Mouse (Mus musculus): ENCODE measurements around the gene Adam19.

Adam19 gene

DNA sequence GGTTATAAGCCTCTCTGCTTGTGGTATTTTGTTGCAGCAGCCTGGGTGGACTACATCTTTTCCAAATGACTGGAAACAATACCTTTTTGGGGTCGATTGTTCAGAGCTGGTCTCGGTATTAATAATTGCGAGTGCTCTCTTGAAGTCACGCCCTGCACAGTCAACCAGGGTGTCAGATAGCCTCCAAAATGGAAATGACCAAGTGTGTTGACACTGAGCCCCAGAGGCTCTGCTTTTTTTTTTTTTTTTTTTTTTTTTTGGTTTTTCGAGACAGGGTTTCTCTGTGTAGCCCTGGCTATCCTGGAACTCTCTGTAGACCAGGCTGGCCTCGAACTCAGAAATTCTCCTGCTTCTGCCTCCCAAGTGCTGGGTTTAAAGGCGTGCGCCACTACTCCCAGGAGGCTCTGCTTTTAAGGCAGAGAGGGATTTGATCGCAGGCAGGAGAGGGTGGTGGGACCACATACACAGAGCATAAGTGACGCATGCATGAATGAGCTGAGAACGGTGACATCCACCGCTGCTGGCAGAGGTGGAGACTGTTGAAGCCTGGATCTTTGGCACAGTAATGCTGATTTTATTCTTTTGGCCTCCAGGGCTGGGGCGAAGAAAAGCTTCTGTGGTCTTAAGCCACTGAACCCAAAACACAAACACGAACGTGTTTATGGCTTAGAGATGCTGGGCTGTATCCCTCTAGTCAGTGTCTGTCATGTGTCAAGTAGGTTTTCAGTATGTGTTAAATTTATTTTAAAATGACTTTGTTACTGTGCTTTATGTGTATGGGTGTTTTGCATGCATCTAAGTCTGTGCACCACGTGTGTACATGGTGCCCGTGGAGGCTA is 18.3 kb downstream of the Adam19 start:
- DNase-seq = no peak

DNA sequence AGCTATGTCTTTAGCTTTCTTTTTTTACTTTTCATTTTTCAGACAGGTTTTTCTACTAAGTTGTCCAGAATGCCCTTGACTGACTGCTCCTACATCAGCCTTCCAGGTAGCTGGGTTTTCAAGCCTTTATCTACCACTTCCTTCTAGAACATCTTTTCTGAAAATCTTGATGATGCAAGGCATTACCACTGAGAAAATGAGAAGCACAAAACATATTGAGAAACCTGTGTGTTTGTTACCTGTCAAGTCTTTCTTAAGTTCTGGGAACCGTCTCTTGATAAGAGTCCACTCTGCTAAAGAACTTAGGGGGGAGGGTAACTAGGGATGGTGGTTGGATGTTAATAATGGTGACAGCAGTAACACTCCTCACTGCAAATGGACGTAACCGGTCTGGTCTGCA is 19.7 kb downstream of the Adam19 start:
- DNase-seq = no peak

DNA sequence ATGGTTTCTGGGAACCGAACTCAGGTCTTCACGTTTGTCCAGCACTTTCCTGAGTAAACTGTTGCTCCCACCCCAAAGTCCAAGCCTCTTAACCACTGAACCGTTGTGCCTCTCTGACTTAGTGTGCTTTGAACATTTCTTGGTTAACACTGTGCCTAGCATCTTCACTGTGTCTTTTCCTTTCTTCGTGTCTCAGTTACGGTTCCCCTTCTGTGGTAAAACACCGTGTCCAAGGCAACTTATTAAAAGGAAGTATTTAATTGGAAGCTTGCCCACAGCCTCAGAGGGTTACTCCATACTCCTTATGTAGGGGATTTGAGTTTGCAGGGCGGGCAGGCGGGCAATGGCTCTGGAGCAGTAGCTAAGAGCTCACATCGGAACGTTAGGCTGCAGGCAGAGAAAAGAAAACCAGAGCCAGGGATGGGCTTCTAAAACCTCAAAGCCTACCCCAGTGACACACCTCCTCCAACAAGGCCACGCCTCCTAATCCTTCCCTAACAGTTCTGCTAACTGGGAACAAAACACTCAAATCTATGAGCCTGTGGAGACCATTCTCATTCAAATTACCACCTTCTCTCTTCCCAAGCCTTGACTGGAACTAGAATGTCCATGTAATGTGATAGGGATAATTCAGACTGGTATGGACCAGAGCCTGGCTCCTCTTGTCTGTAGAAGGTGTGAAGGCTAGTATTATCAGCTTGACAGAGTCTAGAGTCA is 20.8 kb downstream of the Adam19 start:
- DNase-seq = no peak

DNA sequence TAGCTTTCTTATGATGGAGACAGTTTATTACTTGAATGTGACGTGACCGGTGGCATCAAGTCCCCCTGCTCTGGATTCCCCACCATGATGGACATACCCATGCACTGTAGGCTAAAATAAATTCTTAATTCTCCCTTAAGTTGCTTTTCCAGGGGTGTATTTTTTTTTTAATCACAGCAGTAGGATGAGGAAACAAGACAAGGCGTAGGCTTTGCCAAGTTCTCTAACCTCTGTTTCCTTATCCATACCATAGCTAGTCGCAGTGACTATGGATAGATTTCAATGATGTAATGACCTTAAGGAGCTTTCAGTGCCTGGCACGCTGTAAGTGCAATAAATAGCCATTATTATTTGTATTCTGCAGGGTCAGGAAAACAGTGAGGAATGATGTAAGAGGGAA is 21.5 kb downstream of the Adam19 start:
- no peak for DNase-seq

DNA sequence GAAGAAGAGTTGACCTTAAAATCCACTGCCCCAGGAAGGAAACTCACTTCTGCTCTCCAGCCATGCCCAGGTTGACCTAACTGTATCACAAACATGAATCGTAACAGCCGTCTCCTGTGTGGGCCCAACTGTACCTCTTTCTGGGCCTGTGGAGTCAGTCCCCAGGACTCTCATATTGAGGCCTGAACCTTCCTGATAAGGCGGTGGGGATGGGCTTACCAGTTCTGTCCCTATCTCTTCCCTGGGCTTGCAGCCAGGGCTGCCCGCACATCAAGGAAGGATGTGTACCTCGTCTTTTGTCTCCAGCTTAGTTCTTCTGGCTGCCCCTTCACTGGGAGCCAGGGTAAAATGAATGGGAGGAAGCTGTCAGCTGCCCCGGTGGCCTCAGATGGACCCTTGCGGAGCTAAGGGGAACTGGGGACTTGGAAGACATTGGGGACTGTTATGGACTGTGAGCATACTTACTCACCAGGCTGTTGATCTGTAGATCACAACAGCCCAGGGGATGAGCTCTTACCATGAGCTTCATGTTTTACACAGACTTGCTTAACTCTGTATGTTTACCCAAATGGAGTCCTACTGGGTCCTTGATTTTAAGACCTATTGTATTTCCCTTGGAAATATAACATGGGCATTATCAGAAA is 22.1 kb downstream of the Adam19 start:
- DNase-seq = peak; percentile 46 to 74

DNA sequence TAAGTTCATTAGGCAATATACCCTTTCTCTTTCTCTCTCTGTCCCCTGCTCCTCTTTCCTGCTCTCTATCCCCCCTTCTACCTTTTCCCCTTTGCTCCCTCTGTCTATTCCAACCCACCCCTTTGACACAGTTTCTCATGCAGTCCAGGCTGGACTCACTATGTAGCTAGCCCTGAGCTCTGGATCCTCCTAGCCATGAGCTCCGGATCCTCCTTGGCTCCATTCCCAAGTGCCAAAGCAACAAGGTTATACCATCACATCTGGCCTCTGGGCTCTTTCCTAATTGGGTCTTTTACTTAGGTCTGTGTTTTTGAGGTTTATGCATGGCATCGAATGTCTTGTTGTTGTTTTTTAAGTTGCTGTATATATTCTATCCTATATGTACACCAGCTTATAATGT is 25.3 kb downstream of the Adam19 start:
- no peak for DNase-seq

DNA sequence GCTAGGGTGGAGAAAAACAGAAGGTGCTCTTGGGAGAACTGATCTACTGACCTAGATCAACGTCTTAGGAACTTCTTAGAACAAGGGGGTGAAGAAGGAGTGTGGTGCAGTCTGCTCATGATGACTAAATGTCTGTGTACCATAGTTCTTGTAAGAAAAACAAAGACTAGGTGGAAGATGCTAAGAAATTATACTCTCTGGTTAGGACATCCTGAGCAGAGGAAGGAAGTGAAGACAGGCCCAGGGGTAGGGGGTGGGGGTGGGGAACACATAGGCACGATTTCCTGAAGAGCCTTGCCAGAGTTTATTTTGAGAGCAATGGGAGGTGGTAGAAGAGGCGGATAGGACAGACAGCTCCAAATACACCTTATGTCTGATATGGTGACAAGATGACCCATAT is 27.6 kb downstream of the Adam19 start:
- DNase-seq = no peak

DNA sequence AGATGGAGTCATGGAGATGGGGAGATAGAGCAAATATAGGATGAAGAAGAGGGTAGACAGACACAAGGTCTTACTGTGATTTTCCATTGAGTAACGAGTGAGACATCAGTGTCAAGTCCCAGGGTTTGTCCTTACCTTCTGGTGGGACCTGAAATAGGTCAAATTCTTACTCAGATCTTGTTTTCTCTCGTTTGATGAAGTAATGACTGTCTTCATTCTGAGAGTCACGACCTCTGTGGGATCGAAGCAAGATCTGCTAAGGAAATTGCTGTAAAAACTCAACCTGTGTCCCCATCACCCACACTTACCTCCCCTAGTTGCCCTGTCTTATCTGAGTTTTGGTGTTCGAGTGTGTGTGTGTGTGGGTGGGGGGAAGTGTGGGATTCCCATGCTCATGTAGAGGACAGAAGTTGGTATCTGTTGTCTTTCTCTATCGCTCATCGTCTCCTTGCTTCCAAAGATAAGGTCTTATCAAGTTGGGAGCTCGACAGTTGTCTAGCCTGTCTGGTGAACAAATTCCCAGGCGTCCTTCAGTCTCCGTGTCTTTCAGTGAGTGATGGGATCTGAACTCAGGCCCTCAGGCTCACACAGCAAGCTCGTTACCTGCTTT is 28.1 kb downstream of the Adam19 start:
- no peak for DNase-seq

DNA sequence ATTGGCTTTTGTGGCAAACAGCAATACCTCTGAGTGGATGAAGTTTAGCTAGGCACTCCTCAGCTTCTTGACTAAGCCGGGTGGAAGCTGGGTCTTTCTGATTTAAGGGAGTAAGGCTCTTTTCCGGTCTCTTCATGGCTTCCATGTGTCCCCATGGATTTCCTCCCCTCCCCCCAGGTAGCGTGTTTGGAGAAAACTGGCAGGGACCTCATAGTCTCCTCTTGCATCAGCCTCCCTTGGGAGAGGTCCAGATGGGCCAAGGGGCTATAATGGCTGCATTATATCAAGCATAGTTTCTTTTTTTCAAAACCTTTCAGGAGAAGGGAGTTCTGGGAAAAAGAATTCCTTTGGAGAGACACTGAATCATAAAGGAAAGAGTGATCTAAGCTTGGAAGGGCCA is 28.8 kb downstream of the Adam19 start:
- DNase-seq = peak; percentile 38 to 55

DNA sequence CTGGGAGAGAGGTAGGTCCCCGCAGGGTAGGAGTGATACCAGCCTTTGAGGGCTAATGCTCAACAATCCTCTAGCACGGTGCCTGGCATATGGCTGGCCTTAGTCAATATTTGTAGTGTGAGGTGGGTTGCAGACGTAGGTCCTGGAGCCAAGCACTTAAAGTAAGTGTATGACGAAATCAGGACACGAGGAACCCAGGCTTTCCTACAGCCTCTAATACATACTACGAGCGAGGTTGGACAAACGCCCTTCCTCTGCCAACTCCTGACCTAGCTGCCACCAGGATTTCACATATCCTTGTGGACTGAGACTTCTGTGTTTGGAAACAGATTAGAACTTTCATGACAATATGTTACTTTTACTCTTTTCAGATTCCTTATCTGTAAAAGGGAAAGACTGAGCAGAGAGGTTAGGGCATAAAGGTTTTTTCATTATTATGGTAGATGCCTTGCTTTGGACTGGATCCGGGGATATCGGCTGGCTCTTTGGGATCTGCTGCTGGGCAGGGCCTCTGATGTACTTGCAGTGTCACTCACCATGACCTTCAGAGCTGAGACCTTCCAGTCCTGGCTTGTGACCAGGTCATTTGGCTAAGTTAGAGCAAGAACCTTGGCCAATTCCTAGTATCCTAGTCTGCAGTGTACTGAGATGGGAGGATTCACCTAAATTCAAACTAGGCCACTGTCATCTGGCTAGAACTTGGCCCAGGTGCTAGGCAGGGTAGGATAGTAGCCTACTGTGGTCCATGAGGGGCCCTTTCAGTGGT is 29.8 kb downstream of the Adam19 start:
- DNase-seq = no peak

DNA sequence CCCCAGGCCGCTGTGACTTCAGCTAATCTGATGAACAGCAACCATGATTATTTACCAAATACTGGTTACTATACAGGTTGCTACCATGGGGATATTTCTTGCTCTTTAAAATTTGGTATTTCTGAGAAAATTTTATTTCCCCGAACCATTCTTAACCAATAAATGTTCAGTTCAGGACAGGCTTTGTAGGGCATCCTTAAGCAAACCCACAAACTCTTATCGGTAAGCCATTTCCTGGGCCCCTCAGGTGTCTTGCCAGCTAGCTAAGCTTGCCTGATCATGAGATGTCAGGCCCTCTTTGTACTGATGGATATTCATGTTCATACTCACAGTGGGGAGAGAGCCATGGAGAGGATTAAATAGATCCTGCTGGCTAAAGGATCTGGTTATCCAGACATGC is 30.7 kb downstream of the Adam19 start:
- no peak for DNase-seq

DNA sequence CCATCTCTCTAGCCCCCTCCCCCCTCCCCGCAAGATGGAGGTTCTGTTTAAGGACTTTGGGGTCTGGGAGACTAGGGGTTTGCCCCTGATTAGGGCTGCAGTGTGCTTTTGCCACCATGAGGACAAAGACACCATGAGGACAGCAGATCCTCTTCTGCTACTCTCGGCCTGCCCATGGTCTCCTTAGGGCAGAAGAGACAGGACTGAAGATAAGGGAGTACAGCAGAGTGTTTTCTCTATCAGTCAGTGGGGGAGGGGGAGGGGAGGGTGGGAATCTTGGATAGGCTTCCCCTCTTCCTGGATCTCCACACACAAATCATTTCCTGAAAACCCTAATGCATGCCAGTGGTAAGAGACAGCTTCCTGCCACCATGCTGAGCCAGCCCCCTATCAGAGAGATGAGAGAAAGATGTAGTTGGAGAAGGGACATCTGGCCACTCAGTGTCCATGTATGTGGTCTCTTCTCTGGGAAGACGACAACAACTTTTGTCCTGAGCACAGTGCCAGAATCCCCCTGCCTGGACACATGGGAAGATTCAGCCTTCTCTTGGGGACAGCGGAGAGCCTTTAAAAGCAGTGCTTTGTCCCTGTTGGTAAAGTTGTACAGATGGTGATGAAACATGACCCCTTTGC is 33.4 kb downstream of the Adam19 start:
- DNase-seq = no peak

DNA sequence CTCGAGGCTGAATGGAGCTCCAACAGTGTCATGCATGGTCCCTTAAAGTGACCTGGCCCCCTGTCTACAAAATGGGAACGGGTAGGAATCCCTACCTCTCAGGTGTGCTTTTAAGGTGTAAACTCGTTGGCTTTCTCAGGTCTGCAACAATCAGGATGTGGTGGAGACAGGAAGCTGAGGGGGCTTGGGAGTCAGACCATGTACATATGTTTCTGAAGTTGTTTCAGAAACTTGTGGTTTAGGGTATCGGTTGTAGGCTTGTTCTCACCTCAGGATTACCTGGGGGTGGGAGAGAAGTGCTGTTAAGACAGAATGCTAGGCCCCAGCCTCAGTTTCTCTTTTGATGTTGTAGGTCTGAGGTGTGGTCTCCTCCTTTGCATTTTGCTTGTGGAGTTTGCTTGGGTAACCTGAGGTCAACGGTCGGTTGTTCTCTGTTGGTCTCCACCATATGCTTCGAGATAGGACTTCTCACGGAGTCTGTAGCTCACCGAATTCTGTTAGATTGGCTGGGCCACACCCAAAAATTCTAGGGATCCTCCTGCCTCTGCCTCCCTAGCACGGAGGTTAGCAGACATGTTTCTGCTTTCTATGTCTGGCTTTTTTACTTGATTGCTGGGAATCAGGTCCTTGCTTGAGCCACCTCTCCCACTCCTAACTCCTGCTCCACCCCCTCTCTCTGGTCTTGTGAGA is 34.4 kb downstream of the Adam19 start:
- DNase-seq = no peak

DNA sequence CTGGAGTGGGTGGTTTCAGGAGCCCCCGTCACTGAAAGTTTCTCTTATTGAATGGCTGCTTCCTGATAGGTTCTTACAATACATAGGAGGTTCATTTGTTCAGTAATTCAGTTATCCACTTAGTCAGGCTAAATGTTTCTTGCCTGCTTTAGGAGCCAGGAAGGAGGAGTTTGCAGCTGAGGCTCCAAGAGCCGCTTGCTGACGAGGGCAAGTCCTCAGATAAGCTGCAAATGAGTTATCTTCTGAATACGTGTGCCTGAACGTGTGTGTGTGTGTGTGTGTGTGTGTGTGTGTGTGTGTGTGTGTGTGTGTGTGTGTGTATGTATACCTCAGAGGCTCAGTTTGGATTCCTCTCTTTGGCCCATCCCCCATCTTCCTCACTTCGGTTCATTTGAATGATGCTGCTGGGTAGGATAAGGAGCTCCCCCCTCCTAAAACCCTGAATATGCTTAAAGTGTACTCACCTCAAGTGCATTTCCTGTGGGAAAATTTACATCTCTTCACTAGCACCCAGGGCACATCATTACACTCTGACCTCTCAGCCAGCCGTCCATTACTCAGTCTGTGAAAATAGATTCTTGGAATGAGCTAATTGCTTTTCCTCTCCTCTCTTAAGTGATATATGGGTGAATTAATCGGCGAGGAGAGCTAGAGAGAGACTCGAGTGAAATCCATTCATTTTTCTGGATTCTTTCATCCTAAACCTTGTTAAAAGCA is 35.3 kb downstream of the Adam19 start:
- DNase-seq = no peak

DNA sequence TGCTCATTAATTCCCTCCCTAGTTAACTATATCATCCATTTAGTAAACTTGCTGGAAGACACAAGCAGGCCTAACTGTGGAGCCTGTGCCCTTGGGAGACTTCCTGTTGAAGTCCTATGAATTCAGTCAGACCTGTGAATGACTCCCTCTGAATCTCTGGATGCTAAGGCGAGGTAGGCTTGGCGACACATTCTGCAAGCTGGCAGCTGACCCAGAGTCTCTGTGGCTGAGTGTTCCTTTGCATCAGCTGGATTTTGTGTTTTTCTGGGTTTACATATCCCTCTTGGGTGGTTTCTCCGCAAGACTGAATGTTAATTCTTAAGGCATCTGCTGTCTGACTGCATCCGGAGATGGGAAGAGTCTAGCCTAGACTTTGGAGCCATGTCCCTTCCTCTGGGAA is 36.3 kb downstream of the Adam19 start:
- DNase-seq = no peak

DNA sequence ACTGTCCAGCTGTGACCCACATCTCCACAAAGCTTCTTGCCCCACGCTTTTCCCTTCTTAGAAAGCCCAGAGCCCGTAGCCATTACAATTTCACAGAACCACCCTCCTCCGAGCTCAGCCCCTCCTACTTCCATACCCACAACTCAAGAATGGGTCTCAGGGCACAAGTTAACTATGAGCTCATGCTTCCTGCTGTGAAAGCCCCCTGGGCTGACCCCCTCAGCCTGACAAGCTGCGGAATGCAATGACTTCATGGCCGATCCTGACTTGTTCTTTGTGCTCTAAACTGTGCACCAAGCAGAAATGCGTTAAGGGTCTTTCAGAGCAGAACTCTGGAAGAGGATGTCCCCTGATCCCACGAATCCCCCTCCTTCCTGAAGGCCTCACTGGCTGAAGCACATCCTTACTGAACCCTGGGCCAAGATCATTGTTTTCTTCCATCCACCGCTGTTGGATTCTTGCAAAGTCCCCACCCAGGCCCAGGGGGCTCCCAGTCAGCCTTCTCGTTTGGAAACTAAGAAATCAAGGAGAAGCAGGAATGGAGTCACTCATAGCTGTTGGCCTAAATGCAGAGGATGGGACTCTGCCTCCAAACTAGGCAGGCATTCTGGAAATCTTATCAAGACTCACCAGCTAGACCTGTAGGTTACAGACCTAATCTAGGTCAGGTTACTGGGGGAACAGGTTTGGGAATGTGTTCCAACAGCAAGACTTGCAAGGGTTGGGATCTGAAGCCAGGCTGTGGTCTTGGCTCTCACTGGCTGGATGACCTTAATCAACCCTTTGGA is 39.9 kb downstream of the Adam19 start:
- DNase-seq = no peak

DNA sequence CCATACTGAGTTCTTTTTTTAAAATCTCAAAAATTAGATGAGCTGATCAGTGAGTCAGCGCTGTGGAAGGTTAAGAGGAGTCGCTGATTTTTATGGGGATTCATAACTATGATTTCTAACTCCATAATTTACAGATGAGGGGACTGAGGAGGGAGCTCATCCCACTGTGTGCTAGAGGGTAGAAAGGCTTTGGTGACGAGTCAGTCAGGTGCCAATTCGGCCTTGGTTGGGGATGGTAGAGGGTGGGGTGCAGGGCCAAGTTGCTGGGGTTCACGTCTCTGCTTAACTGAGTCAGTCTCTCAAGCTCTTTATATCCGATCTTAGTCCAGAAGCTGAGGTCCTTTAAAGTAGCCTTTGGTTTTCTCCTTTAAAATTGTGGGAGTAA is 40.5 kb downstream of the Adam19 start:
- no peak for DNase-seq

DNA sequence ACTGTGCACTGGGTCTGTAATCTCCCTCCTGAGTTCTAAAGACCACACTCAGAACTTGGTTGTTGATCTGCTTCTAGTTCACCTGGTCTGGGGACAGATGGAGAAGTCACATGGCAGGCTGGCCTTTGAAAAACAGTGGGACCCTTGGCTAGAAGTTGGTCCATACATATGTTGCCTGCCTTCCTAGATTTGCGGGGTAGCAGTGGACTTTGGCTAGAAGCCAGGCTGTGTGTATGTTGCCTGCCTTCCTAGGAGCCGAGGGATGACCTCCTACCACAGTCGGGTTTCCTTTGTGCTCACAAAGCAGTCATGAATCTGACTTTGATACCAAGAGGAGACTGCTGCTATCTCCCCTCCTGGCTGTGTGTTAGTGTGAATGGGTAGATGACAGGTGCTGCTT is 41.3 kb downstream of the Adam19 start:
- DNase-seq = no peak

DNA sequence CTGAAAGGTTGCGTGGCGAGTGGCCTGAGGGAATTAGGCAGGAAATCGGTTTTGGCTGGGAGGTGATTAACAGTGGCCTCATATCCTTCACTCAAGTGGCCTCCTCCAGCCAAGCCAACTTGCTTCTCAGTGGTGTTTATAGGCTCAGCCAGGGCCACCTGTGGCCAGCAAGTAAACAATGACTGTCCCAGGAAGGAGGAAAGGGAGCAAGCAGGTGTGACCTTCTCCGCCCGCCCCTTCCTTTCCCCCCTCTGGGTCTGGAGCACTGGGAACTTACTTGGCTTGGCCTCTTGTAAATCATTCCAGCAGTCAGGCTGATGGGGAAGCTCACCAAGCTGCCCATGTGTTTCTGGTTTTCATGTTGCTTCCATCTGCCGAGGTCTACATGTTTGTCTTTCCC is 46.3 kb downstream of the Adam19 start:
- DNase-seq = peak in 1 of 2 experiments; percentile 37

DNA sequence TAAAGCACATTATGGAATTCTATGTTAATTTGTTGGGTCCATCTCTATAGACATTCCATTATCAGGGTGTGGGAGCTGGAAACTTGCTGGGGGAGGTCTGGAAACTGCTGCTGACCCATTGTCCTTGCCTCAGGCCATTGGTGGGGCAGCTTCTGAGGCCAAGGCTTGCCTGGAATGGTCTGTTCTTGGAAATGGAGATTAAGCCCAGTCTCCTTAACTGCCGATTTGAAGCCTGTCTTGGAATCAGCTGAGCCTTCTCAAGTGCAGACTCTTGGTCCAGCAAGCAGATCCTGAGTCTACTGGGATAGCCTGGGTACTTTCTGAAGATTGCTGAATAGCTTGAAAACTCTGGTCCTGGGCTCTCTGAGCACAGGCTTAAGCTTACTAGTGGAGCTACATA is 51.3 kb downstream of the Adam19 start:
- DNase-seq = no peak
